Mouse (Mus musculus) testis, postnatal 14 days (tissue): ENCODE measurements around the gene Eepd1.
A peak's percentile ranks its signal among the peaks of the same experiment; 100 is the strongest.

Experiments used
- DNase-seq: peaks from one replicate; pipeline ENCODE4 v3.0.0; 2021; ENCODE audit warnings: low spot score

The Eepd1 gene

DNA sequence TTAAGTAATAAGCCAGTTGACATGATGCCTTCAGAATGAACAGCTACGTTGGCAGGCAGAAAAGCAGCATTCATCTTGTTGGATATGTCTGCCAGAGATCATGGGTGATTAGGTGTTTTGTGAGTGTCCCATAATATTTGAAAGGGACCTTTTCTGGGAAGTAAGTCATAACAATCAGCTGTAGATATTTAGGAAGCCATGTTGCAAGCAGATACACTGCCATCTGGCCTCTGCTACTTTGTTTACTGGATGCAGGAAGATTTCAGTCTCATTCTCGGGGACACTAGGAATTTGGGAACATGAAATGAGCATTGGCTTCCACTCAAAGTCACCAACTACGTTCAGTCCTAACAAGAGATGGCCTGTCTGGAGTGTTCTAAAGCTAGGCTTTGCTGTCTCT is 54.1 kb downstream of the Eepd1 start:
- no peak for DNase-seq

DNA sequence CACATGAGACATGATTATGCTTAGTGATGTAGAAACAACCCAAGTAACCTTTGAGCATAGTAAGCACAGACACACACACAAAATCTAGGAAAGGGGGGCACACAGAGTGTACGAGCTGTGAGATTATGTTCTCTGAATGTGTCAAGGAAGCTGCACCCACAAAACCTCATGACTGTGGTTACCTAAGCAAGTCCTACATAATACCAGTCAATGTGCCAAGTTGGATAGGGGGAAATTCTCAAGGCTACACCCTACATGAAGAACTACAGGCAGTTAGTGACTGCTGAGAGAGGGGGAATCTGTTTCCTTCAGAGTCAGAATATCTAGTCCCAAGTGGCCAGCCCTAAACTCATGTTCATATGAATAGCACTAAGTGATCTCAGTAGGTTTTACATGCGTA is 58.1 kb downstream of the Eepd1 start:
- no peak for DNase-seq

DNA sequence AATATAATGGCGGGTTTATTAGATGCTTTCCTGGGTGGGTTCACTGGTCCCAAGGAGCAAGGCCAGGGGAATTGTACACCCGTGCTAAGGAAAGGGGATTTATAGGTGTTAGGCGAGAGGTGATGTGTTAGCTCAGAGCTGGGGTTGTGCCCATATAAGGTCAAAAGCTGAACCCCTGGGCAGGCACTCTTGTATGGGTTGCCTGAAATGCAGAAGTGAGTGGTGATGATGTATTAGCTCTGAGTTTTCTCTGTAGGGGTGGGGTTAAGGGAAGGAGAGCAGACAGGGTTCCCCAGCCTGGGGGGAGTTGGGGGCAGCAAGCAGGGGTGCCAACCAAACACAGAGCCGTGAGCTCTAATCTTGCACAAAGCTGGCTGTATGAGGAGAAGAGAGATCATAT is 60.0 kb downstream of the Eepd1 start:
- DNase-seq = no peak

DNA sequence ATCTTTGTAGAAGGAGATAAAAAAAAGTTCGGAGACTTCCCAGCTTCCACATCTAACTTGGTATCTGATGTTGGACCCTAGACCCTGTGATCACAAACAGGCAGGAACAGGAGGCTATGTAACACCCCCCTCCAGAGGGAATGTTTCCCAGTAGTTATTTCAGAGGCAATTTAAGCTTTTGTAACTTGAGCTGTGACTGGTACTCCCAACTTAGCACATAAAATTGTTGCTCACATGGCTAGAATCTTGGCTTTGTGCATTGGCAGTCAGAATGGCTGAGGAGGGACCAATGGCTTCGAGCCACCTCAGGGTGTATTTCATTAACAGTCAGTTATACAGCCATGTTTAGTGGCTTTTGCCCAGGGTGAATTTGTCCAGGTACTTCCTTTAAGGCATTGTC is 63.9 kb downstream of the Eepd1 start:
- no peak for DNase-seq

DNA sequence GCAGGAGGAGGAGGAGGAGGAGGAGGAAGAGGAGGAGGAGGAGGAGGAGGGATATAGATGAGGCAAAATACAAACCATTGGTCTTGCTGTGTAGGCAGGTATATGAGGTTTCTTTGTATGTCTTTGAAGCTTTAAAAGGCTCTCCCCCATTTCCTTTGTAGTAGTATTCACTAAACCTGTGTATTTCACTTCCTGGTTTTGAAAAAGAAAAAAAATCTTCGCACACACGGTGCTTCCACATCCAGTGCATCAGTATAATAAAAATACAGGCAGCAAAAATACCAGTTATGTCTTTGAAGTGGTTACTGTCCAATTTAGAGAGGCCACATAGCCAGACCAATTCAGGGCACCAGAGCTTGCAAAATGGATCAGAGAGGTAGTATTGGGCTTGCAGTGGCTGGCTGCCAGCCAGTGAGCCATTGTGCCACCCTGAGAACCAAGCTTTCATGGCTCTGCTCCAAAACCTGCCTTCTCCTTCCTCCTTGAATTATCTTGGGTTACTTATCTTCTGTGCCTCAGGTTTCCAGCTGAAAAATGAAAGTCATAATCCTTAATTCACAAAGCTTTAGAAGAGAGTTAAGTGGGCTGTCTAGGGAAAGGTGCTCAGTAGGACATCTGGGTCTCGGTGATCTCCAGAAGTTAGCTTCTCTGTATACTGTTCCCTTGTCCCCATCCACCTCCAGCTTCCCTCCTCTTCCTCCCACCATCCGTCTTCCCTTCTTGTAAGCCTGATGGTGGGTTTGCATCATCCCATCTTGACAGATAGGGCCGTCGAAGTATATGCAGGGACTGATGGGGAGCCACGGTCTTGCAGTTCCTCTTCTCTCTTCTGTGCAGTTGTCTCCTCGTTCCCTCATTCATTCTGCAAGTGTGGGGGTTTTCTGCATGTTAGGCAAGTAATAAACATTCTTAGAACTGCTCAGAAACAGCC is 68.0 kb downstream of the Eepd1 start:
- DNase-seq = no peak

DNA sequence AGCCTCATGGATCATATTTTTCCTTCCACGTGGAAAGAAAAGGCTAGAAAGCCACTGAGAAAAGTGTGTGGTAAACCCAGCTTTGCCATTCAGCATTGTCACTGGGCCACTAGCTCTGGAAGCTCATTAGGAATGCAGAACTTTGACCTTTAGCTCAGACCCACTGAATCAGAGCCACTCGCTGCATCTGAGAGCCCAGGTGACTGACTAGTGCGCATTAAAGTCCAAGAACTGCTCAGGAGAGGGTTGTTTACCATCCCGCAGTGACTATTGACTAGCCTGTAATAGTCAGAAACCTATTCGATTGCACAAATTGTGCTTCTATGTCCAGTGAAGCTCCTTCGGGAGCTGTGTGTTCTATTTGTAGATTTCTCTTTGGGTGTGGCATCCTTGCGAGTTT is 68.8 kb downstream of the Eepd1 start:
- no peak for DNase-seq

DNA sequence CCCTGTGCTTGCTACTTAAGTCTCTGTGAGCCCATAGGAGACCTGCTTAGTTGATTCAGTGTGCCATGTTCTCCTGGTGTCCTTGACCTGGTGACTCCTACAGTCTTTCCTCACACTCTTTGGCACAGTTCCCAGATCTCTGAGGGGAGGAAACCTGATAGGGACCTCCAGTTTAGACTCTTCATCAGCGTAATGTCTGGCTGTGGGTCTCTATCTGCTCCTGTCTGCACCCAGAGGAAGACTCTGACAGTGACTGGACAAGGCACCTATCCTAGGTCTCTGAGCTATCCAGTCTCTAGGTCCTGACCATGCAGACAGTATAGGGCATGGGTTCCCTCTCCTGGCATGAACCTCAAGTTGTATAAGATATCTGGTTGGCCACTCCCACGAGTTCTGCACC is 71.2 kb downstream of the Eepd1 start:
- DNase-seq = peak; percentile 25

DNA sequence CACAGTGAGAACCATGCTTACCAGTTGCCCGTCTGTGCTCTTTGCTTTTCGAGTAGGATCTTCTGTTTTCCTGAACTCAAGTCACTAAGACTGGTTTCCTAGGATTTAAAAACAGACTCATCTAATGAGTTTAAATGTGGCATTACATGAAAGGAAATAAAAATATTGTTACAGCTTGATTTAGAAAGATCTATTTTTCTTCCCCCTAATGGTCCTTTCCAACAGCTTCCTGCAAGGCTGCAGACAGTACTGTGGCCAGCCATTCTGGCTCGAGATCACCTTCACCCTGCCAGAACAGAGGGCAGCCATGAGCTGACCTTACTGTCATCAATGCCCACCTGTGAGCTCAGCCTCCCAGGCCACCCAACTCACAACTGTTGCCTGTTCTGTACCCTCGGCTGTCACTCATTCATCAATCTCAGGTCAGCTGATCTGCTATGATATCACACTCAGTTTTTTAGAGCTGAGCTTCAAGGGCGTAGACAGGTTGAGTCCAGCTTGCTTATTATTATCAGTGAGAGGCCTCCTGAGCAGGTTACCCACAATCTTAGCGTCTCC is 73.0 kb downstream of the Eepd1 start:
- DNase-seq = no peak

DNA sequence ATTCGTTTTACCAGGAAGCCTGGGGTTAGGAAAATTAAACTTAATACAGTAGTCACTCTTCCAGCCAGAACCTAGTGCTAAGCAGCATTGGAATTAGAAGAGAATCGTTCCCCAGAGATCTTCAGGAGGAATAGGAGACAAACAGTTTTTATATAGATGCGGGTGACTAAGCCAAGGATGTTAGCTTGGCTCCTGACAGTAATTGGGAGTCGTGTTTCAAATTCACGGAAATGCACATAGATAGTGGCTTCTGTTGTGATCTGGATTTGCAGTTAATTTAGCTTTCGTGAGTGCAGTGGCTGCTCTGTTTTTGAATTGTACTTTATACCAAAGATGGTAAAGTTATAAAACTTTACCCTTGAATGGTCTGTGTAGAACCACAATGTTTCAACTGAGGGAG is 73.9 kb downstream of the Eepd1 start:
- no peak for DNase-seq

DNA sequence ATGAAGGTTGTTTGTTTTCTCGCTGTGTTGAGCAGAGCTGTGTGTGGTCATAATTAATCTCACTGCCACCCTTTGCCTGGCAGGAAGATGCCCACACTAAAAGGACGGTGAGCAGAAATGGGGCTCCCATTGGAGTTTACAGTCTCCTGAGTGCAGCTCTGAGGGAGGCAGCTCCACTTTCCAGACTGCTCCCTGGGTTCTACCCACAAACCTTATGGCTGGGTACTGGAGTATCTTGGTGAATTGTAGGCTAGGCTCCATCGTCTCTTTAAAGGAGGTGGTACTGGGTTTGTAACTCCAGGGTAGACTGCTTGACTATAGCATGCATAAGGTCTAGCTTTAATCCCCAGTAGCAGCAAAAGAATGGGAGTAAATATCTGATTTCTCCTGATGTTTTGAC is 74.7 kb downstream of the Eepd1 start:
- DNase-seq = no peak

DNA sequence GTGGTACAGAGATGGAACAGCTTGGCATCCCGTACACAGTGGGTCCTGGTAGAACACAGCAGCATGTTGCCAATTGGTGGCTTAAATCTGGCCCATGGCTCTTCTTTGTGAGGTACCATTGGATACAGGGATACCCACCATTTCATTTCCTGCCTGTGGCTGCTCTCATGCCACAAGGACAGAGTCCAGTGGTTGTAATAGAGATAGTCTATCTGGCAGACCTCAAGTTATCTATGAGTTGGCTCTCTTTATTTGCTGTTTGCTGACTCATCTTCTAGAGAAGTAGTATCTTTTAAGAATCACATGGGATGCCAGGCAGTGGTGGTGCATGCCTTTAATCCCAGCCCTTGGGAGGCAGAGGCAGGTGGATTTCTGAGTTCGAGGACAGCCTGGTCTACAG is 76.0 kb downstream of the Eepd1 start:
- no peak for DNase-seq

DNA sequence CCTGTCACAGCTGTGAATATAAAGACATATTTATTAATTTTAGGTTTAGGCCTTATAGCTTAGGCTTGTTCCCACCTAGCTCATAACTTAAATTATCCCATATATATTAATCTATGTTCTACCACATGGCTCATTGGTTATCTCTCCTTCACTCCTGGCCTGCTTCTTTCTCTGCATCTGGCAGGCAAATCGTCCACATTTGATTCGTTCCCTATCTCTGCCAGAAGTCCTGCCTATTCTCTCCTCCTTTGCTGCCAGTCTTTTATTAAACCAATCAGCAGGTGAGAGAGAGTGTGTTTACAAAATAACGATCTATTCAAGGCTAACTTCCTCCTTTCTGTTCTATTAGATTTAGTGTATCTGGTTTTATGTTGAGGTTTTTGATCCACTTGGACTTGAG is 77.5 kb downstream of the Eepd1 start:
- no peak for DNase-seq

DNA sequence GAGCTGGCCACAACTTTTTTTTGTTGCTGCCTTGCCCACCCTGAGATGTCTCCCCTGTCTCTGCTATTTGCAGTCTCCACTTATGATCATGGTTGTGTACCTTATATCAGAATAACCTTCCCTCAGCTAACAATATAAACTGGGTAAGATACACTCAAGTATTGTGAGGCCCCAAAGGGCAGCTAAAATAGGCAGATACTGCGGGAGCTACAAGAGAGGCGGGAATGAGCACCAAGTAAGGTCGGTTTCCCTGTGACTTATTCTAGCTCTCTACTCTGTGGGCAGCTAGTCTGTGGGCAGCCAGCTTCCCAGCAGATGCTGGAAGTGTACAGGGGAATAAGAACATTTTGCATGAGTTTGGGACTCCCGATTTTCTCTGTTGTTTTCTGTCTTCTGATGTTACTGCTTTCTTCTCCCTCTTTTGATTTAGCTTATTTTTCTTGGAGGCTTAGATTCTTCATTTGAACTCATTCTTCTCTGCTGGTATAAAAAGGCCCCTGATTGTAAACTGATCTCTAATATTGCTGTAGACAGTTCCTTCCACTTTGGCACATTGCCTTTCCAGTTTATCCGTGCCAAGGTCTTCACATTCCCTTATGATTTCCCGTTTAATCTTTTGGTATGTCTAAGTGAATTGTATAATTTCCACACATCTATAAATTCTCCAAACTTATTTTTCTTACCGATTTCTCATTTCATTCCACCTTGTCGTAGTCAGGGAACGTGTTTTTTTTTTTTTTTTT is 78.8 kb downstream of the Eepd1 start:
- no peak for DNase-seq

DNA sequence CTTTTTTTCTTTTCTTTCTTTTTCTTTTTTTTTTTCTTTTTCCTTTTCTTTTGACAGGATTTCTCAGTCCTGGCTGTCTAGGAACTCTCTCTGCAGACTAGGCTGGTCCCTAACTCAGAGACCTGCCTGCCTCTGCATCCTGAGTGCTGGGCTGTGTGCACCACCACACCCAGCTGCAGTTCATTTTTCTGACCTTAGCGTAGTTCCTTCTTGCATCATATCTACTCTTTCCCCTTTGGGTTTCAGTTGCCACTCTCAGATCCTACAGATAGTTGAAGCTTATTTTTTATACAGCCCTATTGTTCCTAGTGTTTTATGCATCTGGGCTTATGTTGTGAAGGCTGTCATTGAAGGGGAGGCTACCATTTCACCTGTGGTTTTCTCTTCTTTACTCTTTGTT is 79.8 kb downstream of the Eepd1 start:
- no peak for DNase-seq

DNA sequence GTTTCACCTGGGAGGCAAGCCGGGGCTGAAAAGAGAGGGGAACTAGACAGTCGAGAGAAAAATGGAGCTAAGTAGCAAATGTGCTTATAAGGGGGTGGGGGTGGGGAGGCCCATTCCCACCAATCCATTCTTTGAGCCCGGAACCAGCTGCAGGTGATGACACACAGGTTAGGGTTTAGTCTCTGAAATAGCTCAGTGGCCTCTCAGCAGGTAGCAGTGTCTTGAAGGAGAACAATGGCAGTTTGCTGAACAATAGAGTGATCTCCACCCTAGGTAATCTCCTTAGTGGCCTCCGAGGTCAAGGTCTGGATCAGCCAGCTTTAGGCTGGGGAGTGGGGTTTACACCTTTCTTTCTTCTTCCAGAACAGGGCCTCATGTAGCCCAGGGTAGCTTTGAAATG is 82.5 kb downstream of the Eepd1 start:
- no peak for DNase-seq

DNA sequence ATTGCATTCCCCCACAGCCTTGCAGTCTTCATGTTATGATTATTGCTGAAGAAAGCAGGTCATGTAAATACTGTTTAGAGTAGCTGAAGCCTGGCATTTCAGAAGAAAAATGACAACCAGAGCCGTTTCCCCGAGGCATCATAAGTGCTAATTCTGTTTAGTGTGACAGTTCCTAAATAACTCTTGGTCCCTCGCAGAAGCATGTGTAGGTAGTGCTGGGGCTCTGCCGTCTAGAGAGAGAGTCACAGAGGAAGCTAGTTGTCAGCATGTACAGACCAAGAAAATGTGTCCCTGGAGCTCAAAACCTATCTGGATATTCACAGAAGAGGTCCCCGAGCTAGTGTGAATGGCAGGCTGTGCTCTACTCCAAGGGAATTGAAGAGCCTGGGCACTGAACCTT is 85.7 kb downstream of the Eepd1 start:
- no peak for DNase-seq

DNA sequence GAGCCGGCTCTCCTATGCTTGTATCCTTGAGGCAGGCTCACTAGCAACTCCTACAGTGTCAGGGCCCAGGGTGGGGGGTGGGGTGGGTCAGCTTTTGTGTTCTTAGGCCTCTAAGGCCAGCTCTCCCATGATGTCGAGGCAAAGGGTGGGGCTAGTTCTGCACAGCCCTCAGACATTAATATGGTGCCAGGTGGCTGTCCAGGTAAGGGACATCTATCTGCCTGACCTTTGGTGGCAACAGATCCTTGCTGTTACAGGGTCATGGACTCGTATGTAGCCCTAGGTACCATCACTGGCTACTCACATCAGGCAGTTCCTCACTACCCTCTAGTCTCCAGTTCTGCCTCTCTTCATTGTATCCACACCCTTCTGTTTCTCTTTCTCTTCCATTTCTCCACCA is 87.4 kb downstream of the Eepd1 start:
- no peak for DNase-seq

DNA sequence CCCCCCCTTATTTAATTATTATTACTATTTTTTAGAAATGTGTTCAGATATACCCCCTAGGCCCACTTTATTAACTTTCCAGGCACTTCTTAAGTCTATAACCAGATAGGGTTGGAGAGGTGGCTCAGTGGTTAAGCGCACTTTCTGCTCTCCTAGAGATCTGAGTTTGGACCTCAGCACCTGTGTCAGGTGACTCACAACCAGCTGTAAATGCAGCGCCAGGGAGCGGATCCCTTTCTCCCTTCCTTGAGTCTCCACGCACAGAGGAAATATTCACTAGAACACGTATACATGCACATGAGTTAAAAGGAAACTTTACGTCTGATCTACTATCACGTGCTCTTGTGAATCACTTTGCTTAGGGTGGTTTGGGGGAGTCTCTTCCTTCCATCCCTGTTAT is 88.7 kb downstream of the Eepd1 start:
- DNase-seq = no peak

DNA sequence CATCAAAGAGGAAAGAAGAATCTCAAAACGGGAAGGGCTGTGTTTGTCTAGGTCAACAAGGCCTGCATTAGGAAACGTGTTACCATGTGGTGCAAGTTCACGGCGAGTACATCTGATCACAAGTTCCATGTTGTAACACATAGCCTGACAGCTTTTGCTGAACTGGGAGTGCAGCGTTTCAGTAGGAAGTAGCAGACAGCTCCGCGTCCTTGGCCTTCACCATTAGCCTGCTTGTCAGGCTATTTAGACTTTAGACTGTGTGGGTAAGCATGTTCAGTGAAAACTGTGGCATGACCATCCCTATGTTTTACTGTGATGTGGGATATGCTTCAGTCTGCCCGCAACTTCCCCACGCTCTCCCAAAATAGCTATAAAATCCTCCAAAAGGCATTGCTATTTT is 89.1 kb downstream of the Eepd1 start:
- DNase-seq = no peak

DNA sequence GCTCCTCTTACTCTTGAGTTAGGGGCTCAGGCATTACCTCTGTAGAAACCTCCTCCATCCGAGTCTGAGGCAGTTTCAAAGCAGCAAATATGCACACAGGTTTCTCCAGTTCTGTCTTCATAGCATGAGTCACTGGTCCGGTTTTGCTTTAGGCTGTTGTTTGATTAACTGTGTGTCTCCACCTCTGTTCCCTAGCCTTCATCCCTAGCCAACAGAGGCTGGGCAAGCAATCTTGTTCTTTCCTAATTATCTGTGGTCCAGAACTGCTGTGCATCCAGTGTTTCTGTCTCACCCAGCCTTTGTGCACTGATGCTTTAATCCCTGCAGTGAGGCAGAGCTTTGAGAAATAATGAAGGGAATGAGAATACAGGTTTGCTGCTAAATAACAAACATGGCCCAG is 90.0 kb downstream of the Eepd1 start:
- no peak for DNase-seq

DNA sequence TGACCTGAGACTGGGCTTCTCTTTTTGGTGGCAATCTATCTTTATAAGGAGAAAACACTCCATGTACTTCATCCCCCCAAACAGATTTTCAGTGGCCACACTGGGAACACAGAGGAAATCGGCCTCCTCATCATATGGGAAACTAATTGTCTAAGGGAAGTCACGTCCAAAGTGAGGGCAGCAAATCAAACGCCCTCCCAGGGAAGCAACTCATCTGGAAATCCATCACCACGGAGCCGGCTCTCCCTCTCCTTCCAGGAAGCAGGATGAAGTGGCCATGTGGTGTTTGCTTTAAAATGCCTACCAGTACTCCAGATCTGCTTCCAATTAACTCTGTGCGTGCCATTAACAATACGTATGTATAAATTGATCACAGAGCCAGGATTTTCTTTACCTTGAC is 92.4 kb downstream of the Eepd1 start:
- DNase-seq = no peak

DNA sequence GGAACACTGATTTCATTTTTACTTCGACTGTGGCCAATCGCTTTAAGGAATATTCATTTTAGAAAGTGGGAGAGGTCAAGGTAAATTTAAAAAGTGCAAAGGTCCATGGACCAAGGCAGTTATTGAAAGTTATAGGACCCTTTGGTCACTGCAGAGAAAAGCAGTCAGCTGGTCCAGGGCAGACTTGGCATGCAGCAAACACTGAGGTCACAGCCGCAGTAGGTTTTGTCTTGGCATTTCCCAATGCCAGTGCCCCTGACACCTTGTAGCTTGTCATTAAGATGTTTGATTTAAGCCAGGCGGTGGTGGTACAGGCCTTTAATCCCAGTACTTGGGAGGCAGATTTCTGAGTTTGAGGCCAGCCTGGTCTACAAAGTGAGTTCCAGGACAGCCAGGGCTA is 92.8 kb downstream of the Eepd1 start:
- no peak for DNase-seq
